Mouse (Mus musculus): ENCODE measurements around the gene Ablim1. TPM values are rescaled to one million over a fixed set of nuclear protein-coding genes. Genes with fewer than 3 reads are reported as not detected.
A peak's percentile ranks its signal among the peaks of the same experiment; 100 is the strongest.

The Ablim1 gene
- polyA plus RNA-seq, 1 experiment = 12.2 TPM

DNA sequence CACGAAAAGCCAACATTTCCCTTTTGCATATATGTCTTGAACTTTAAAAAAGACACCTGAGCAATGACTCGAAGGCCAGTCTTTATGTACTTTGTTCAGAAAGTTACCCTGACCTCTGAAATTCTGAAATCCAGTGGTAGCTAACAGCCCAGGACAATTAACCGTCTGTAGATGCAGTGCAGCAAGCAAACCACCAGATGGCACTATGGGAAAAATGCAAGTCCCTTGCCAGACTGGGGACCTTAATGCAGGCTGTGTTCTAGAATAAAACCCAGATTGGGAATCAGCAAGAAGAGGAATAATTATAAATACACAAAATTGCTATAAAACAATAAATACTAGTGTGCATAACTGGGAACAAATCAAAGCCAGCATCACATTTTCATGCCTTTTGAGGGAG, 248.4 kb downstream of the Ablim1 start:
- no peak overlapping the region for H3K9ac ChIP-seq (ENCODE audit: low read depth, poor library complexity, severe bottlenecking)
- H3K27ac ChIP-seq (ENCODE audit: insufficient read depth, low read length) = no peak overlapping the region
- H3K9me3 ChIP-seq (replicated peaks; ENCODE audit: control insufficient read depth, insufficient read depth, low read length, poor library complexity, severe bottlenecking) = no peaks in the 10 kb centered on the region
- TF ChIP-seq CTCF (IDR thresholded peaks at IDR 0.05; ENCODE audit: low read depth, low read length) = peak; percentile 56
- TF ChIP-seq POLR2A (IDR thresholded peaks at IDR 0.05; ENCODE audit: insufficient read depth, low read length) = no peak
- TF ChIP-seq EP300 (IDR thresholded peaks at IDR 0.05; ENCODE audit: insufficient read depth, low read depth, low read length) = no peak
- H3K4me1 ChIP-seq (ENCODE audit: control insufficient read depth, insufficient read depth, low read length) = no peaks in the 10 kb centered on the region
- no peaks in the 10 kb centered on the region for H3K36me3 ChIP-seq (ENCODE audit: control insufficient read depth, insufficient read depth, low read length, poor library complexity, severe bottlenecking)
- H3K27me3 ChIP-seq (ENCODE audit: control insufficient read depth, insufficient read depth, low read length, poor library complexity, severe bottlenecking) = no peaks in the 10 kb centered on the region
- H3K4me3 ChIP-seq (ENCODE audit: low read depth, low read length) = no peak overlapping the region

DNA sequence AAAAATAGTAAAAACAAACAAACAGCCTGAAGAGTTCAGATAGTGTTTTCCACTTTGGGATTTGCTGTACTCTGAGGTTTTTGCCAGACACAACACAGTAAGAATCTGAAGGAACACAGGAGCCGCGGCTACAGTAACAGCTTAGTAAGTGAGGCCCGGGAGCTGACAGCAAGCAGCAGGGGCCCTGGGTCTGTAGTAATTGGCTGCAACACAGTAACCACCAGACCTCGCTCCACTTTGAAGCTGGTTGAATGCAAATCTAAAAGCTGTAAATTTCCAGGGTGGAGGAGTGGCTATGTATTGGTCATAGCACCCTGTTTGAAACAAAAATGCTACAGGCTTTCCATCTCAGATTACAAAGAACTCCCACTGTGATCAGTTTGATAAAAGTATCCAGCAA, 252.0 kb downstream of the Ablim1 start:
- TF ChIP-seq EP300 (IDR thresholded peaks at IDR 0.05; ENCODE audit: insufficient read depth, low read depth, low read length) = no peak
- no peak for TF ChIP-seq CTCF (IDR thresholded peaks at IDR 0.05; ENCODE audit: low read depth, low read length)
- no peak for TF ChIP-seq POLR2A (IDR thresholded peaks at IDR 0.05; ENCODE audit: insufficient read depth, low read length)
- Histone ChIP-seq H3K9me3 (replicated peaks; ENCODE audit: control insufficient read depth, insufficient read depth, low read length, poor library complexity, severe bottlenecking) (peaks cover under 1% of the 10 kb centered on the region; the same call in 1 of the 2 replicates), H3K9ac (ENCODE audit: low read depth, poor library complexity, severe bottlenecking) (no peak overlapping the region), H3K36me3 (ENCODE audit: control insufficient read depth, insufficient read depth, low read length, poor library complexity, severe bottlenecking) (no peaks in the 10 kb centered on the region), H3K27me3 (ENCODE audit: control insufficient read depth, insufficient read depth, low read length, poor library complexity, severe bottlenecking) (no peaks in the 10 kb centered on the region), H3K27ac (ENCODE audit: insufficient read depth, low read length) (no peak overlapping the region), H3K4me3 (ENCODE audit: low read depth, low read length) (no peak overlapping the region), H3K4me1 (ENCODE audit: control insufficient read depth, insufficient read depth, low read length) (no peaks in the 10 kb centered on the region)

DNA sequence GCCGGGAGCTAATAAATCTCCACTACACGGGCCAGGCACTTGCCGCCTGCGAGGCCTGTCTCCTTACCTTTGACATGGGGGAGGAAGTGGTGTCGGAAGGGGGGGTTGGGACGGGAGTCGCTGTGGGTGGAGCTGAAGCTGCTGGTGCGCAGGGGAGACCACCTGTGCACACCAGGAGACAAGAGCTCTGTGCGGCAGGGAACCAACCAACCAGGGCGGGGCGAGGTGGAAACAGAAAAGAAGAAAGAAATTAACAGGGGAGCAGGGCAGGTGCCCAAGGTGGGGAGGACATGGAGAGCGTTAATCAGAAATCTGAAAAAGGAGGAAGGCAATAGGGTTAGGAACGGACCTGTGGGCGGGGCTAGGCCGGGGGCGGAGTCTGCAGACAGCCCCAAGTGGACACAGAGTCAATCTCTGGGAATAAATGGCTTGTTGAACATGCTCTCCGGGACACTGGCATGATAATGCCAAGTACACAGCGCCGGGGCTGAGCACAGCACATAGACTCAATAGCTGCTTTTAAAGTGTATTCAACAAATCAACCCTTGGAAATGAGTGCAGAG, 255.6 kb downstream of the Ablim1 start:
- H3K9me3 ChIP-seq (replicated peaks; ENCODE audit: control insufficient read depth, insufficient read depth, low read length, poor library complexity, severe bottlenecking) = peaks cover 3% of the 10 kb centered on the region; the same call in 1 of the 2 replicates
- H3K9ac ChIP-seq (ENCODE audit: low read depth, poor library complexity, severe bottlenecking) = no peak overlapping the region
- peak overlapping the region; percentile 58 for H3K4me3 ChIP-seq (ENCODE audit: low read depth, low read length)
- TF ChIP-seq CTCF (IDR thresholded peaks at IDR 0.05; ENCODE audit: low read depth, low read length) = no peak
- TF ChIP-seq EP300 (IDR thresholded peaks at IDR 0.05; ENCODE audit: insufficient read depth, low read depth, low read length) = no peak
- TF ChIP-seq POLR2A (IDR thresholded peaks at IDR 0.05; ENCODE audit: insufficient read depth, low read length) = no peak
- no peak overlapping the region for H3K27ac ChIP-seq (ENCODE audit: insufficient read depth, low read length)
- H3K4me1 ChIP-seq (ENCODE audit: control insufficient read depth, insufficient read depth, low read length) = no peaks in the 10 kb centered on the region
- no peaks in the 10 kb centered on the region for H3K27me3 ChIP-seq (ENCODE audit: control insufficient read depth, insufficient read depth, low read length, poor library complexity, severe bottlenecking)
- H3K36me3 ChIP-seq (ENCODE audit: control insufficient read depth, insufficient read depth, low read length, poor library complexity, severe bottlenecking) = no peaks in the 10 kb centered on the region

DNA sequence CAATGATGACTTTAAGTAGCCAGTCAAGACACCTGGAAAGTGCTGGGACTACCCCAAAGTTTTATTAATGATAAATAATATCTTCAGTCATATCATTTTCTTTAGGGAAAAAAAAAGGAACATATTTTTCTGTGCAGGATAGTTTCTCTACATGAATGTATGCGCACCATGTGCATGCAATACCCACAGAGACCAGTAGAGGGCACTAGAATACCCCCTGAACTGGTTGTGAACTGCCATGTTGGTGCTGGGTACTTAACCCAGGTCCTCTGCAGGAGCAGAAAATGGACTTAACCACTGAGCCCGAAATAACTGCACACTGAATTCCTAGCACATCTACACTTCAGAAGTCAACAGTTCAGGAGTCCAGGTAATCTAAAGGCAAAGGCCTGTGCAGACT, 257.2 kb downstream of the Ablim1 start:
- Histone ChIP-seq H3K27me3 (ENCODE audit: control insufficient read depth, insufficient read depth, low read length, poor library complexity, severe bottlenecking) (no peaks in the 10 kb centered on the region), H3K9me3 (replicated peaks; ENCODE audit: control insufficient read depth, insufficient read depth, low read length, poor library complexity, severe bottlenecking) (peaks cover 3% of the 10 kb centered on the region; the same call in 1 of the 2 replicates), H3K27ac (ENCODE audit: insufficient read depth, low read length) (no peak overlapping the region), H3K4me3 (ENCODE audit: low read depth, low read length) (no peak overlapping the region), H3K36me3 (ENCODE audit: control insufficient read depth, insufficient read depth, low read length, poor library complexity, severe bottlenecking) (no peaks in the 10 kb centered on the region), H3K4me1 (ENCODE audit: control insufficient read depth, insufficient read depth, low read length) (no peaks in the 10 kb centered on the region), H3K9ac (ENCODE audit: low read depth, poor library complexity, severe bottlenecking) (no peak overlapping the region)
- TF ChIP-seq POLR2A (IDR thresholded peaks at IDR 0.05; ENCODE audit: insufficient read depth, low read length) (no peak), EP300 (IDR thresholded peaks at IDR 0.05; ENCODE audit: insufficient read depth, low read depth, low read length) (no peak), CTCF (IDR thresholded peaks at IDR 0.05; ENCODE audit: low read depth, low read length) (no peak)

DNA sequence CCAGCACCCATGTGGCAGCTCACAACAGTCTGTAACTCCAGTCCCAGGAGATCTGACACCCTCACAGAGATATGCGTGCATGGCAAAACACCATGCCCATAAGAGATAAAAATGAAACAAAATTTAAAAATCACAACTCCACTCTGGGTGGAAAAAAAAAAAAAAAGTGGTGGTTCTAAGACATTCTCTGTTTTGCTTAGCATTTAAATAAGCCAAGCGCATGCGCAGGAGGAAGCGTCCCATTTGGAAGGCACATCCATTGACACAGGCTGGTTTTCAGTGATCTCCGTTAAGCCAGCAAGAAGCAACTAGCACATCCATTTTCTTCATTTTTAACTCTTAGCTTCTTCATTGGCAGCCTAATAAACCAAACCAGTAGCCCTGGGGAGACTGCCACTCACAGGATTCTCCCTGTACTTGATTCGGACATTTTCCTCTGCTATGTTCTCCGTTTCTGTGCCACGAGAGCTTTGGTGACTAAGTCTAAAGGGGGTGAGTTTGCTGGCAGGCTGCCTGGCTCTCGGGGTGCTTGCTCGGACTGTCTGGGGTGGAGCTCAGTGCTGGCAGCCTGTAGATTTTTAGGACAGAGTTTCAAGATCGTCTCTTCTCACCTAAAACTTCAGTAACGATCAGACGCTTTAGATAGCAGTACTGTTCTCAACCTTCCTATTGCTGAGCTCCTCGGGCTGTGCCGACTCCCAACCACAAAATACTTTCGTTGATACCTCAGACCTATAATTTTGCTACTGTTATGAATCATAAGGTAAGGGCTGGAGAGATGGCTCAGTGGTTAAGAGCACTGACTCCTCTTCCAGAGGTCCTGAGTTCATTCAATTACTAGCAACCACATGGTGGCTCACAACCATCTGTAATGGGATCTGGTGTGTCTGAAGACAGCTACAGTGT, 259.3 kb downstream of the Ablim1 start:
- no peak overlapping the region for H3K4me3 ChIP-seq (ENCODE audit: low read depth, low read length)
- no peak overlapping the region for H3K9ac ChIP-seq (ENCODE audit: low read depth, poor library complexity, severe bottlenecking)
- TF ChIP-seq POLR2A (IDR thresholded peaks at IDR 0.05; ENCODE audit: insufficient read depth, low read length) (no peak), EP300 (IDR thresholded peaks at IDR 0.05; ENCODE audit: insufficient read depth, low read depth, low read length) (no peak), CTCF (IDR thresholded peaks at IDR 0.05; ENCODE audit: low read depth, low read length) (no peak)
- H3K36me3 ChIP-seq (ENCODE audit: control insufficient read depth, insufficient read depth, low read length, poor library complexity, severe bottlenecking) = no peaks in the 10 kb centered on the region
- peaks cover 3% of the 10 kb centered on the region; the same call in 1 of the 2 replicates for H3K9me3 ChIP-seq (replicated peaks; ENCODE audit: control insufficient read depth, insufficient read depth, low read length, poor library complexity, severe bottlenecking)
- H3K4me1 ChIP-seq (ENCODE audit: control insufficient read depth, insufficient read depth, low read length) = no peaks in the 10 kb centered on the region
- no peak overlapping the region for H3K27ac ChIP-seq (ENCODE audit: insufficient read depth, low read length)
- no peaks in the 10 kb centered on the region for H3K27me3 ChIP-seq (ENCODE audit: control insufficient read depth, insufficient read depth, low read length, poor library complexity, severe bottlenecking)

DNA sequence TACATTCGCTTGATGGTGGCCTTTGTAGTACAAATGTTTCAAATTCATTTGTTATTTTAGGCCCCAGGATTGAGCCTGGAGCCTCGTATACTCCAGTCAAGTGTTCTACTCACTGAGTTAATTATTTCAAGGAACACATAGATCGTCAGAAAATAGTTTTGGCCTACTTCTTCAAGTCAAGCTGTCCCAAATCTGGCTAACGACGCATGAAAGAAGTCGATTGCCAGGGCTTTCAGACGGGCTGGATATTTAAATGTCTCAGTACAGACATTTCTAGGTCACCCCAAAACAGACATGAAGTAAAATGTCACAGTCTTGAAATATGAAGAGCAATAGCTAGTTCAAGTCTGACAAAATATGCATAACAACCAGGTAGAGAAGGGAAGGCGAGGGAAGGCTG, 261.8 kb downstream of the Ablim1 start:
- H3K27me3 ChIP-seq (ENCODE audit: control insufficient read depth, insufficient read depth, low read length, poor library complexity, severe bottlenecking) = no peaks in the 10 kb centered on the region
- no peak overlapping the region for H3K9ac ChIP-seq (ENCODE audit: low read depth, poor library complexity, severe bottlenecking)

More for the DNA sequence above, 261.8 kb downstream of the Ablim1 start:
- Histone ChIP-seq H3K27ac (ENCODE audit: insufficient read depth, low read length) (no peak overlapping the region), H3K4me3 (ENCODE audit: low read depth, low read length) (no peak overlapping the region), H3K4me1 (ENCODE audit: control insufficient read depth, insufficient read depth, low read length) (no peaks in the 10 kb centered on the region), H3K9me3 (replicated peaks; ENCODE audit: control insufficient read depth, insufficient read depth, low read length, poor library complexity, severe bottlenecking) (peaks cover 3% of the 10 kb centered on the region; the same call in 1 of the 2 replicates), H3K36me3 (ENCODE audit: control insufficient read depth, insufficient read depth, low read length, poor library complexity, severe bottlenecking) (no peaks in the 10 kb centered on the region)
- TF ChIP-seq CTCF (IDR thresholded peaks at IDR 0.05; ENCODE audit: low read depth, low read length) = no peak
- no peak for TF ChIP-seq EP300 (IDR thresholded peaks at IDR 0.05; ENCODE audit: insufficient read depth, low read depth, low read length)
- TF ChIP-seq POLR2A (IDR thresholded peaks at IDR 0.05; ENCODE audit: insufficient read depth, low read length) = no peak
